Mouse (Mus musculus): ENCODE data around the gene Mlf2.

DNA sequence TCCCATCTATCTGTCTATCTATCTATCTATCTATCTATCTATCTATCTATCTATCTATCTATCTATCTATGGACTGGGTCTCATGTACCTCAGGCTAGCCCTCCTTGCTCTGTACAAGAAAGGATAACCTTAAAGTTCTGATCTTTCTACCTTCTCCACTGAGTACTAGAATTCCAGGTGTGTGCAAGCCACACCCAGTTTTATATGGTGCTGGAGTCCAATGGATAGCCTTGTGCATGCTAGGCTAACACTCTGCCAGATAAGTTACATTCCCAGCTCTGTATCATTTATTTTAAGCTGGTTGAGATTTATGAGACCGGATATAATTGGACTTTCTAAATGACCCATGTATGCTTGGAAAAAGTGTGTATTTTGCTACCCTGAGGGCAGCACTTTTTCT is 10.5 kb downstream of the Mlf2 start:
- TF ChIP-seq CTCF (IDR thresholded peaks at IDR 0.05; ENCODE audit: extremely low read depth, insufficient read depth, low read length) (no peak), POLR2A (IDR thresholded peaks at IDR 0.05; ENCODE audit: extremely low read depth, insufficient read depth, low read length) (no peak)

All from cortical plate, adult 2 months (tissue).